Mouse (Mus musculus) adrenal gland, adult (tissue): ENCODE measurements around the gene Irgq.
A peak's percentile ranks its signal among the peaks of the same experiment; 100 is the strongest.
"Not testable (repeated sequence)": the region's sequence is repeated elsewhere in the genome, so short reads cannot be mapped to it uniquely, and the experiment has no call there.

Source experiments
- DNase-seq, 2 experiments: peaks; one replicate each; pipeline ENCODE4 v3.0.0; 2022 to 2023; ENCODE audit warnings: low spot score in 1 of 2; ENCODE audit not compliant: inconsistent age in 2 of 2

Irgq gene

GRCm38 (mm10) chr7:24512355-24512754, 18.1 kb upstream of the Irgq start, which contains the start of gene AC161166.1:
Gene AC161166.1 (minus strand): TSS chr7:24512455.
- DNase-seq = no peak

- peak in 1 of 2 experiments; percentile 64 for DNase-seq
Observed at GRCm38 (mm10) chr7:24516319-24516718, 14.2 kb upstream of the Irgq start.

- DNase-seq = no peak
Observed at GRCm38 (mm10) chr7:24517077-24517476, 13.4 kb upstream of the Irgq start.

- no peak for DNase-seq
Observed at GRCm38 (mm10) chr7:24517654-24518053, 12.8 kb upstream of the Irgq start.

DNA sequence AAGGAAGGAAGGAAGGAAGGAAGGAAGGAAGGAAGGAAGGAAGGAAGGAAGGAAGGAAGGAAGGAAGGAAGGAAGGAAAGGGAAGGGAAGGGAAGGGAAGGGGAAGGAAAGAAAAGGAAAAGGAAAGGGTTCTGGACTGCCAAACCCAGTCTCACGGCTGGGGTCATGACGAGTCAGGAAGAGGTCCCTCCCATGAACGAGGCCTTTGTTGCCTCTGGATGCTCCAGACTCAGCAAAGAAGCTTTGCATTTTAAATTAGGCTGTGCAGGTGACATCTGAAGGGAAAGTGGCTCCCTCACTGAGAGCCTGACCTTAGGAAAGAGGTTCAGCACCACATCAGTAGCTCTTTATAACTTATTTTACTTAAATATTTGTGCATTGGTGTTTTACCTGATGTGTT, 11.4 kb upstream of the Irgq start:
- DNase-seq = no peak

DNA sequence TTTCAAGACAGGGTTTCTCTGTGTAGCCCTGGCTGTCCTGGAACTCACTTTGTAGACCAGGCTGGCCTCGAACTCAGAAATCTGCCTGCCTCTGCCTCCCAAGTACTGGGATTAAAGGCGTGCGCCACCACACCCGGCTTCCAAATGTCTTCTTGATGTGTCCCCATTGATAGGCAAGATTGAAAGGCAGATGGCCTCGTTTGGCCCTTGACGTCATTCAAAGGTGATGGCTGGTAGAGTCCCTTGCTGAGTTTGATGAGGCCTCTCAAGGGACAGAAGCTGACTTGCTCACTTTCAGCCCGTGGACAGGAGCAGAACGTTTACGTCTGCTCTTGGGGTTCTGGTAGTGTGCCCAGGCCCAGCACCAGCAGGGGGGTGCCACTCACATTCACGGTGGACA, 10.4 kb upstream of the Irgq start:
- not testable (repeated sequence) for DNase-seq

DNA sequence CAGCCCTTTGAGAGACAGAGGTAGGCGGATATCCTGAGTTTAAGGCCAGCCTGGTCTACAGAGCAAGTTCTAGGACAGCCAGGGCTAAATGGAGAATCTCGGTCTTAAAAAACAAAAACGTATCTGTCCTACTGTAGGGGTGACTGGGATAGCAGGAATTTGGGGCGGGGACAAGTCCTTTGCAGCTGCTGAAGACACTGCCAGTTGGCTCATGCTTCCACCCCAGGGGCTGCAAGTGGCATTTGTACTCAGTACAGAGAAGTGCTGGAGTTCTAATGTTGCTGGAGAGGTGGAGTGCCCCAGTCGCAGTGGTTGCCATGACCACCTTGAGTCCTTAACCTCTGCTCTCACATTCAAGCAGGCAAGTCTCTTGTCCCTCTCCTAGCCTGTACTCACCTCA, 7.7 kb upstream of the Irgq start:
- no peak for DNase-seq

- DNase-seq = no peak
Observed at GRCm38 (mm10) chr7:24523723-24524122, 6.8 kb upstream of the Irgq start.

DNA sequence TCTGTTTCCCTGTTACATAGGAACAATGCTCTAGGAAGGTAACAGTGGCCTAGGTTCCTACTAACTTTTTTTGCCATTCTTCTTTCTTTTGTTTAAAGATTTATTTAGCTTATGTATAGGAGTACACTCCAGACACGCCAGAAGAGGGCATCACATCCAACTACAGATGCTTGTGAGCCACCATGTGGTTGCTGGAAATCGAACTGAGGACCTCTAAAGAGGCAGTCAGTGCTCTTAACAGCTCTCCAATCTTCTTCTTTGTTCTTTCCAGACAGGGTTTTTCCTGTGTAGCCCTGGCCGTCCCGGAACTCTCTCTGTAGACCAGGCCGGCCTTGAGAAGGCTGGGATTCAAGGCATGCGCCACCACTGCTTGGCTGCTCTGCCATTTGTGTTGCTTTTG, 5.5 kb upstream of the Irgq start:
- no peak for DNase-seq

DNA sequence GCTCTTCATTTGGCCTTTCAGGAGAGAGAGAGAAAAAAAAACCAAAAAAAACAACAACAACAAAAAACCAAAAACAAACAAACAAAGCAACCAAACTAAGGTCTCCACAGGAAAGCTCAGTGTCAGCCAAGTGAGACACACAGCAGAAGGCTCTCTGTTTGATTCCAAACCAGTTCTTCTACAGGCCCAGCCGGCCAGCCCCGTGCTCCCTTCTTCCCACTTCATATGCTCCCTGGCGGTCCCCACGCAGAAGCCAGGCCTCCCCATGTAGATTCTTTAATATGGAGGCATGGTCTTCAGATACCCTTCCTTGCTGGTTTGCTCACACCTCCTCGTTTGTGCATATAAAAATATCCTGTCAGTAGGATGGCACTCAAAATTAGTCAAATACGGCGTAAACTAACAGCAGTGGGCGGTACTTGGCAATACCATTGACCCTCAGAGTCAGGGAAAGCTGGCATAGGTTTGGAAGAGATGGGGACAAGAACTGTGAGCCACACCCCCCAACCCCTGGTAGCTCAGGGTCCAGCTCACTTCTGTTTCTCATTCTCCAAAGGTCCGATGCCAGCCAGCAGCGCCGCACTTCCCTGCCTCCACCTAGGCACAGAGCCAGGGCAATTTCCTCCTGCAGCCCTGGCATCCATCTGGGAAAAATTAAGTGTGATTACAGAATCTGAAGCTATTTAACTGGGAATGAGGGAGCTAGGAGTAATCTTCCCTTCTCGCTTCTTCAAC, 4.6 kb upstream of the Irgq start:
- no peak for DNase-seq

DNA sequence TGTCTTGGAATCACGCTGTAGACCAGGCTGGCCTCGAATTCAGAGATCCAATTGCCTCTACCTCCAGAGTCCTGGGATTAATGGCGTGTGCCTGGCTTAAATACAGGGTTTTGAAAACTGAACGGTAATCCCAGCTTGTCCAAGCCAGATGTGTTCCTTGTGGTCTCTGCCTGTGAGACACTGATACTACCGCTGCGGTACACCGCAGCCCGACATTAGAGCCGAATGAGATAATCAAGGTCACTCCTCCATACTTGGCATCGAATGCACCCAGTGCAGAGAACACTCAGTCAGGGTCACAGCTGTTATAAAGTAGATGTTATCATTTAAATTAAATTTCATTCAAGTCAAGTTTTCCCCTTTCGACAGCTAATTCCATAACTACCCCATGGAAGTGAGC, 1.6 kb upstream of the Irgq start:
- DNase-seq = peak; percentile 67

DNA sequence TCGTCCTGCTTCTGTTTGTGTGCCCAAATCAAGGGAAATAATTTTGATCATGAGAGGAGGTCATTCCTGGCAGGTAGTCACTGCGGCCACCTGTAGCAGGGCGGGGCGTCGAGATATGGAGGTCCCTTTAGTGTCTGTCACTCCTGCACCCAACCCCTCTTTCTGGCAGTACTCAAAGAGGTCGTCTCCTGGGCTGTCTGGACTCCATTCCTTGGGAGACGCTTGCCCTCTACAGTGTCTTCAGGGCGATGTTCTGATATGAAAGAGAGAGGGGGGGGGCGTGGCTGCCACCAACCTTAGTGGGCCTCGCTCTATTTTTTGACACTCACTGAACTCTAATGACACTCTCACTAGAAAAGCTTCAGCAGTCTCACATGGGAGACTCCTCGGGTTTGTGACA, 909 bp upstream of the Irgq start:
- DNase-seq = no peak

GRCm38 (mm10) chr7:24531211-24531971, 902 bp downstream of the Irgq start:
- peak; percentile 81 to 92 for DNase-seq

DNA sequence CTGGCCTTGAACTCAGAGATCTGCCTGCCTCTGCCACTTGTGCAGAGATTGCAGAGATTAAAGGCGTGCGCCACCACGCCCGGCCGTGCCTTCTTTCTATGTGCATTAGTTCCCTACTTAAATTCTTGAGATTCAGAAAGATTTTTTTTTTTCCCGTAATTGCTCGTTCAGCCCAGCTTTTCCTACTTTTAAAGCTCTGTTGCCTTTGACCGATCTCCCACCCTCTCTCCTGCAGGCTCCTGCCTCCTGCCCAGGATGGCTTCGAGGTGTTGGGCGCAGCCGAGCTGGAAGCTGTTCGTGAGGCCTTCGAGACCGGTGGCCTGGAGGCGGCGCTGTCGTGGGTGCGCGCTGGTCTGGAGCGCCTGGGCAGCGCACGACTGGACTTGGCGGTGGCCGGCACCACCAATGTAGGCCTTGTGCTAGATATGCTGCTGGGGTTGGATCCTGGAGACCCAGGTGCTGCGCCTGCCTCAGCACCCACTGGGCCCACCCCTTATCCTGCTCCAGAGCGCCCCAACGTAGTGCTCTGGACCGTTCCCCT, 2.6 kb downstream of the Irgq start:
- DNase-seq = no peak

GRCm38 (mm10) chr7:24533806-24534205, 3.3 kb downstream of the Irgq start:
- DNase-seq = no peak

DNA sequence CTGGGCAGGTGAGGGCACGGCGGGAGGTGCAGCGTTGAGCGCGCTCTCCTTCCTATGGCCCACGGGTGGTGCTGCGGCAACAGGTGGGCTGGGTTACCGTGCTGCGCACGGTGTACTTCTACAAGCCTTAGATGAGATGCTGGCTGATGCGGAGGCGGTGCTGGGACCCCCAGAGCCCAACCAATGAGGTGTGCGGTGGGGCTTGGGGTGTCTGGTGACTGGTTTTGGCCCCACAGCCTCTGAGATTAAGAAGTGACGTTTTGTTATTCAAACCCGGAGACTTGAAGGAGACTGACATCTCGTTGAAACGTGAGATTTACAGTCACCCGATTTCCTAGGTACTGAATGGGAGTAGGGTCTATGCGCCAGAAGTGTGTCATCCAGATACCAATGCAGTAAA, 3.8 kb downstream of the Irgq start:
- DNase-seq = no peak

GRCm38 (mm10) chr7:24537081-24537480, 6.6 kb downstream of the Irgq start:
- DNase-seq = no peak

- no peak for DNase-seq
Observed at GRCm38 (mm10) chr7:24537591-24537990, 7.1 kb downstream of the Irgq start.

DNA sequence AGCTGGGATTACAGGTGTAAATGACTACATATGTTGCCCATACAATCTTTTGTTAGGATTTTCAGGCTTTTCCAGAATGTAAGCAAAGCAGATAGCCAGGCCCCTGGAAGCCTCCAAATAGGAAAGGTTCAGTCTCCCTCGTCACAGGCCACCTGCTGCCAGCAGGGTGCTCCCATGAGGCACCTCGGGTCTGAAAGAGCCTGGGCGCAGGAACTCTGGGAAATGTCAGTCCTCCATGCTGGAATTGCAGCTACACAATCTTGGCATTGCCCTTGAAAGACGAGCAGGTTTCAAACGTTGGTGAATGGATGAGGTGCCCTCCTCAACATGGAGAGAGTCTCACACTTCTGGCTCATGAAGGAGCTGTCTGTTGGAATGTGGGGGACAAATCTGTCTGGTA, 7.7 kb downstream of the Irgq start:
- DNase-seq = peak in 1 of 2 experiments; percentile 63

DNA sequence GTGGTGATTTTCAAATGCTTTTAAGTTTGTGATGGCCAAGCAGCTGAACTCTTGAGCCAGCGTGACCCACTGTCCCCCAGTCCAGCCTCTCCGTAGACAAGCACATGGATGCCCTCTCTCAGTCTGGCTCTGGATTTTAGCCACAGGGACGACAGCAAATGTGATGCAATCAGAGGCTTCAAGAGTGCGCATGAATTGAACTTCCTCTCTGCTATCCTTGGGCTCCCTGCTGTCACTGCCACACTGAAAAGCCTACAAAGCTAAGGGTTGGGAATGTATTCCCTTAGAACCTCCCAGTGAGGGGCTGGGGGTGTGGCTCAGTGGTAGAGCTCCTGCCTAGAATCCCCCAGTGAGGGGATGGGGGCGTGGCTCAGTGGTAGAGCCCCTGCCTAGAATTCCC, 8.2 kb downstream of the Irgq start:
- no peak for DNase-seq

GRCm38 (mm10) chr7:24539686-24540085, 9.2 kb downstream of the Irgq start:
- DNase-seq = no peak

DNA sequence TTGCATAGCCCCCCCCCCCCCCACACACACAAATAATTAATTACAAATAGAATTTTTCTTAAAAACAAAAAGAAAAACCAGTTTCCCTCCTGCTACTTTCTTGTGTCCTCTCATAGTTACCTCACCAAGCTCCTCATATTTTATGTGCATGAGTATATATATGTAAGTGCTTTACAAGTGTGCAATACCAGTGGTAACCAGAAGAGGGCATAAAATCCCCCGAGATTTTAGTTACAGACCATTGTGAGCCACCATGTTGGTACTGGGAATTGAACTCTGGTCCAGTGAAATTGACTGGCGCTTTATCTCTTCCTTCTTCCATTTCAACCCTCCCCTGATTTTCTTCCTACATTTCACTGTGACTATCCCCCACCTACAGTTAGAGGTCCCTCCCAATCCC, 14.0 kb downstream of the Irgq start:
- DNase-seq = no peak
